Mouse (Mus musculus) MEL (cell line): Measurements from ENCODE around the gene Bach1. TPM values are rescaled to one million over a fixed set of nuclear protein-coding genes. Genes with fewer than 3 reads are reported as not detected.
"Not testable (repeated sequence)": the region's sequence is repeated elsewhere in the genome, so short reads cannot be mapped to it uniquely, and the experiment has no call there.

Source experiments
- DNase-seq: peaks from one replicate; pipeline ENCODE4 v3.0.0; 2011; ENCODE audit warnings: low read depth, low spot score
- H3K27ac ChIP-seq: 2 replicates; pipeline ENCODE4 v1.5.1; 2012; ENCODE audit warnings: low read depth, mild to moderate bottlenecking, control low read depth, low read length, moderate library complexity; ENCODE audit not compliant: control insufficient read depth
- H3K27me3 ChIP-seq, 2 experiments: fragments of 150-350 bp in 1 of 2; sonication (generic) in 1 of 2; 2 replicates each; pipeline ENCODE4 v1.6.1; 2012; ENCODE audit warnings: low read length in 2 of 2, mild to moderate bottlenecking in 2 of 2, improper control_type of control experiment in 1 of 2, moderate library complexity in 1 of 2; ENCODE audit not compliant: insufficient read depth in 2 of 2, control insufficient read depth in 1 of 2
- H3K36me3 ChIP-seq, 2 experiments: 2 replicates each; pipeline ENCODE4 v1.6.1; 2012 to 2014; ENCODE audit warnings: low read length in 2 of 2, improper control_type of control experiment in 1 of 2, inconsistent platforms in 1 of 2, mild to moderate bottlenecking in 1 of 2; ENCODE audit not compliant: insufficient read depth in 2 of 2, control insufficient read depth in 1 of 2
- H3K4me1 ChIP-seq, 2 experiments: fragments of 150-350 bp in 1 of 2; sonication (generic) in 1 of 2; 2 replicates each; pipeline ENCODE4 v1.6.1; 2012; ENCODE audit warnings: low read length in 2 of 2, improper control_type of control experiment in 1 of 2, mild to moderate bottlenecking in 1 of 2; ENCODE audit not compliant: insufficient read depth in 2 of 2, control insufficient read depth in 1 of 2
- H3K4me3 ChIP-seq, 2 experiments: fragments of 150-350 bp in 1 of 2; sonication (generic) in 1 of 2; 2 replicates each; pipeline ENCODE4 v1.5.1; 2012; ENCODE audit warnings: low read depth in 2 of 2, low read length in 2 of 2, mild to moderate bottlenecking in 2 of 2, moderate library complexity in 2 of 2, control low read depth in 1 of 2, improper control_type of control experiment in 1 of 2; ENCODE audit not compliant: control insufficient read depth in 1 of 2, insufficient read depth in 1 of 2
- H3K79me2 ChIP-seq: 2 replicates; pipeline ENCODE4 v1.6.1; 2012; ENCODE audit warnings: mild to moderate bottlenecking, low read length, moderate library complexity; ENCODE audit not compliant: control insufficient read depth, poor library complexity, insufficient read depth
- H3K9ac ChIP-seq: 2 replicates; pipeline ENCODE4 v1.6.1; 2012; ENCODE audit warnings: low read depth, mild to moderate bottlenecking, control low read depth, low read length, moderate library complexity; ENCODE audit not compliant: control insufficient read depth, poor library complexity, severe bottlenecking
- H3K9me3 ChIP-seq: fragments of 150-350 bp; sonication (generic); replicated peaks from 2 replicates; pipeline ENCODE4 v1.6.1; 2012; ENCODE audit warnings: mild to moderate bottlenecking, low read length, improper control_type of control experiment, moderate library complexity; ENCODE audit not compliant: insufficient read depth
- CHD1 ChIP-seq: IDR thresholded peaks from 2 replicates; pipeline ENCODE4 v1.6.1; 2012; ENCODE audit warnings: low read depth, mild to moderate bottlenecking, inconsistent platforms, low read length, improper control_type of control experiment
- E2F4 ChIP-seq: IDR thresholded peaks from 2 replicates; pipeline ENCODE4 v1.6.1; 2011; ENCODE audit warnings: low read depth, low read length, improper control_type of control experiment, borderline replicate concordance
- ELF1 ChIP-seq: IDR thresholded peaks from 2 replicates; pipeline ENCODE4 v1.6.1; 2014; ENCODE audit warnings: low read depth, mild to moderate bottlenecking, inconsistent platforms, low read length, improper control_type of control experiment, moderate library complexity
- EP300 ChIP-seq, 2 experiments: IDR thresholded peaks; 2 replicates each; pipeline ENCODE4 v1.6.1; 2011; ENCODE audit warnings: improper control_type of control experiment in 2 of 2, low read length in 2 of 2, low read depth in 1 of 2, mild to moderate bottlenecking in 1 of 2
- ETS1 ChIP-seq: IDR thresholded peaks from 2 replicates; pipeline ENCODE4 v1.6.1; 2012; ENCODE audit warnings: low read depth, mild to moderate bottlenecking, inconsistent platforms, low read length, improper control_type of control experiment, moderate library complexity
- HCFC1 ChIP-seq: IDR thresholded peaks from 2 replicates; pipeline ENCODE4 v1.6.1; 2012; ENCODE audit warnings: low read depth, mild to moderate bottlenecking, inconsistent platforms, low read length, improper control_type of control experiment, moderate library complexity
- KAT2A ChIP-seq: conservative IDR thresholded peaks from 2 replicates; pipeline ENCODE4 v1.6.1; 2012; ENCODE audit warnings: low read depth, low read length, improper control_type of control experiment, inconsistent platforms
- MAFK ChIP-seq: IDR thresholded peaks from 2 replicates; pipeline ENCODE4 v1.6.1; 2011; ENCODE audit warnings: low read depth, mild to moderate bottlenecking, low read length, improper control_type of control experiment, borderline replicate concordance
- MAX ChIP-seq: IDR thresholded peaks from 2 replicates; pipeline ENCODE4 v1.6.1; 2011; ENCODE audit warnings: low read length, improper control_type of control experiment
- MXI1 ChIP-seq: IDR thresholded peaks from 2 replicates; pipeline ENCODE4 v1.6.1; 2011; ENCODE audit warnings: mild to moderate bottlenecking, low read depth, low read length, improper control_type of control experiment
- MYC ChIP-seq: IDR thresholded peaks from 2 replicates; pipeline ENCODE4 v1.6.1; 2011; ENCODE audit warnings: low read depth, mild to moderate bottlenecking, low read length, improper control_type of control experiment, moderate library complexity
- NELFE ChIP-seq: IDR thresholded peaks from 2 replicates; pipeline ENCODE4 v1.6.1; 2011; ENCODE audit warnings: low read depth, low read length, improper control_type of control experiment
- POLR2AphosphoS5 ChIP-seq: IDR thresholded peaks from 2 replicates; pipeline ENCODE4 v1.6.1; 2012; ENCODE audit warnings: low read depth, borderline replicate concordance, mild to moderate bottlenecking, inconsistent platforms, low read length, moderate library complexity, mixed read lengths
- RAD21 ChIP-seq: IDR thresholded peaks from 2 replicates; pipeline ENCODE4 v1.6.1; 2011; ENCODE audit warnings: mild to moderate bottlenecking, low read depth, low read length, improper control_type of control experiment
- RCOR1 ChIP-seq: IDR thresholded peaks from 2 replicates; pipeline ENCODE4 v1.6.1; 2012; ENCODE audit warnings: low read depth, mild to moderate bottlenecking, inconsistent platforms, low read length, improper control_type of control experiment
- SIN3A ChIP-seq: IDR thresholded peaks from 2 replicates; pipeline ENCODE4 v1.6.1; 2012; ENCODE audit warnings: low read length, improper control_type of control experiment, inconsistent platforms
- SMC3 ChIP-seq: IDR thresholded peaks from 2 replicates; pipeline ENCODE4 v1.6.1; 2011; ENCODE audit warnings: low read depth, low read length, improper control_type of control experiment
- TCF12 ChIP-seq: IDR thresholded peaks from 2 replicates; pipeline ENCODE4 v1.6.1; 2014; ENCODE audit warnings: low read depth, mild to moderate bottlenecking, inconsistent platforms, low read length, improper control_type of control experiment, moderate library complexity
- UBTF ChIP-seq: IDR thresholded peaks from 2 replicates; pipeline ENCODE4 v1.6.1; 2012; ENCODE audit warnings: low read depth, mild to moderate bottlenecking, inconsistent platforms, low read length, improper control_type of control experiment, moderate library complexity, borderline replicate concordance; ENCODE audit not compliant: insufficient read depth
- USF1 ChIP-seq: IDR thresholded peaks from 2 replicates; pipeline ENCODE4 v1.6.1; 2014; ENCODE audit warnings: low read depth, mild to moderate bottlenecking, inconsistent platforms, low read length, improper control_type of control experiment, moderate library complexity
- USF2 ChIP-seq, 2 experiments: IDR thresholded peaks; 2 replicates each; pipeline ENCODE4 v1.6.1; 2011 to 2012; ENCODE audit warnings: improper control_type of control experiment in 2 of 2, low read length in 2 of 2, borderline replicate concordance in 1 of 2, inconsistent platforms in 1 of 2, low read depth in 1 of 2, mild to moderate bottlenecking in 1 of 2; ENCODE audit not compliant: insufficient read depth in 1 of 2
- ZC3H11A ChIP-seq: IDR thresholded peaks from 2 replicates; pipeline ENCODE4 v1.6.1; 2012; ENCODE audit warnings: low read depth, mild to moderate bottlenecking, inconsistent platforms, low read length, improper control_type of control experiment
- ZKSCAN1 ChIP-seq: IDR thresholded peaks from 2 replicates; pipeline ENCODE4 v1.6.1; 2012; ENCODE audit warnings: low read depth, mild to moderate bottlenecking, inconsistent platforms, low read length, improper control_type of control experiment, moderate library complexity
- ZNF384 ChIP-seq: IDR thresholded peaks from 2 replicates; pipeline ENCODE4 v1.6.1; 2012; ENCODE audit warnings: low read depth, mild to moderate bottlenecking, inconsistent platforms, low read length, improper control_type of control experiment
- polyA plus RNA-seq, 2 experiments: library from polyadenylated mRNA; stranded (reverse) in 1 of 2; unstranded in 1 of 2; fragments of >175 nt in 1 of 2; fragments of >200 nt in 1 of 2; gene quantifications; 2 replicates each; pipeline versions ENCODE4 v1.2.1 to v1.2.4; 2012; ENCODE audit warnings: low replicate concordance in 2 of 2, low read depth in 1 of 2; ENCODE audit not compliant: insufficient read length in 2 of 2, insufficient read depth in 1 of 2, missing spikeins in 1 of 2
- total RNA-seq: library from RNA; depleted of rRNA; stranded (reverse); fragments of 300-350 nt; gene quantifications from 2 replicates; pipeline ENCODE4 v1.2.3, GENCODE M21; 2012

Gene Bach1
- total and polyA plus RNA-seq, 3 experiments: 20.5 to 21.1 TPM; not detected in 1

DNA sequence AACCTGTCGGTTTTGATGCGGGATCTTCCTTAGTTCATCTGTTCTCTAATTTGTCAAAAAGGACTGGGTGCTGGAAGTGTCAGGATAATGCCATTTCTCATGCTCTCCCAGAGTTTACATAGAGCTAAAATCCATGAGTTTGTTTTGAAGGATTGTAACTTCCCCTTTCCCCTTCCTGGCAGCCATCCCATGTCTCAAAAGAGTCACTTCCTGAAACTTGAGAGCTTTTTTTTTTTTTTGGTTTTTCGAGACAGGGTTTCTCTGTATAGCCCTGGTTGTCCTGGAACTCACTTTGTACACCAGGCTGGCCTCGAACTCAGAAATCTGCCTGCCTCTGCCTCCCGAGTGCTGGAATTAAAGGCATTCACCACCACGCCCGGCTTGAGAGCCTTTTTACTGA is 9.9 kb upstream of the Bach1 start:
- TF ChIP-seq ETS1: peak; percentile 52; the same call in 1 of the 2 replicates
- 0 out of 2 replicates have a peak, but pooled peaks have one; percentile 26 for TF ChIP-seq HCFC1
- peak; percentile 74 for TF ChIP-seq ELF1
- peak in 1 of 2 experiments; percentile 71; a peak in 2 of 4 replicates for TF ChIP-seq EP300 (IDR thresholded peaks at IDR 0.05; ENCODE audit: low read depth in 1 of 2, low read length in 2 of 2)
- peak; percentile 46 for TF ChIP-seq RCOR1
- TF ChIP-seq ZNF384: peak; percentile 95
- peak; percentile 52; the same call in 1 of the 2 replicates for TF ChIP-seq SIN3A
- 0 out of 2 replicates have a peak, but pooled peaks have one; percentile 29 for TF ChIP-seq MXI1
- H3K27me3 ChIP-seq, H3K9me3 ChIP-seq, H3K36me3 ChIP-seq, H3K4me1 ChIP-seq, H3K79me2 ChIP-seq, H3K27ac ChIP-seq: not testable (repeated sequence)
- Histone ChIP-seq H3K4me3 (peak overlapping the region; percentile 31 to 43), H3K9ac (peak overlapping the region; percentile 12; the same call in 1 of the 2 replicates)
- peak; percentile 91 for DNase-seq

- Histone ChIP-seq H3K27me3 (no peaks in the 10 kb centered on the region), H3K79me2 (no peaks in the 10 kb centered on the region), H3K9me3 (no peaks in the 10 kb centered on the region), H3K4me1 (peaks cover 4 to 8% of the 10 kb centered on the region in 2 experiments), H3K9ac (peak overlapping the region; percentile 12; the same call in 1 of the 2 replicates), H3K27ac (no peak overlapping the region), H3K36me3 (peaks cover 0 to 3% of the 10 kb centered on the region in 2 experiments; a peak in 2 of 4 replicates), H3K4me3 (peak overlapping the region; percentile 31 to 43)
- TF ChIP-seq TCF12: no peak
- TF ChIP-seq MAFK: no peak
- no peak for TF ChIP-seq ETS1
- no peak for TF ChIP-seq UBTF
- TF ChIP-seq NELFE: no peak
- no peak for TF ChIP-seq MXI1
- no peak for TF ChIP-seq MAX
- no peak for TF ChIP-seq CHD1
- TF ChIP-seq ZC3H11A: no peak
- TF ChIP-seq USF2 (IDR thresholded peaks at IDR 0.05; ENCODE audit: borderline replicate concordance in 1 of 2, insufficient read depth in 1 of 2, low read depth in 1 of 2, low read length in 2 of 2): no peak
- no peak for TF ChIP-seq RAD21
- TF ChIP-seq POLR2AphosphoS5: no peak
- TF ChIP-seq USF1: no peak
- TF ChIP-seq E2F4: no peak
- TF ChIP-seq SMC3: no peak
- no peak for TF ChIP-seq ZKSCAN1
- TF ChIP-seq SIN3A: no peak; the same call in 1 of the 2 replicates
- TF ChIP-seq ZNF384: no peak
- no peak for TF ChIP-seq KAT2A
- TF ChIP-seq MYC: no peak
- peak; percentile 68 for DNase-seq
These were observed 9.5 kb upstream of the Bach1 start for GRCm38 (mm10) chr16:87689225-87689624.
